Mouse (Mus musculus): ENCODE measurements at regions not wholly inside any gene's neighbourhood (a gene's known extent, or its start where the extent isn't known, plus 50 kb on each side); places are given as distances from the start of the nearest gene placed in this dataset.

- peak in 1 of 2 experiments; percentile 47 for DNase-seq
Measured at GRCm38 (mm10) chr15:7002226-7002625, 88.2 kb upstream of the Lifr start.

DNA sequence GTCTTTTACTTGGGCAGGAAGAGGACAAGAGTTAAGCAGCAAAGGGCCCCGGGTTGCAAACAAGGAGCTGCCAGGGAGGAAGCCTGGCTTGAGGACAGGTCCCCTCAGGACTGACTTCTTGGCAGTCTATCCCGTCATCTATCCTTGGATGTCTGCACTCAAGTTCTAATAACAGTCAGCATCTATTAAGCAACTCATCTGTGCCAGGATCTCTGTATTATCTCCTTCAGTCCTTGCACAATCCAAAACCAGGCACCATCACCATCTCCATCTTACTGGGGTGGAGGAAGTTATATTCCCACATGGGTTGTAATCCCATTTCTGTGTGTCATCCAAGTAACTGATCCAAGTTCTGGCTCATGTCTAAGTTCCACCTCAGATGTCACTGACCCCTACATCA lies 87.1 kb upstream of the Lifr start:
- DNase-seq: no peak
- intact Hi-C loops (cut with DNase I): loop anchor here (5.0 kb wide), 1 partner anchor 91 kb away; no protein-coding TSS in a partner anchor

More at GRCm38 (mm10) chr15:7002226-7002625, 88.2 kb upstream of the Lifr start:
- intact Hi-C loops (cut with DNase I): loop anchor here (5.0 kb wide), 1 partner anchor 90 kb away; no protein-coding TSS in a partner anchor

DNA sequence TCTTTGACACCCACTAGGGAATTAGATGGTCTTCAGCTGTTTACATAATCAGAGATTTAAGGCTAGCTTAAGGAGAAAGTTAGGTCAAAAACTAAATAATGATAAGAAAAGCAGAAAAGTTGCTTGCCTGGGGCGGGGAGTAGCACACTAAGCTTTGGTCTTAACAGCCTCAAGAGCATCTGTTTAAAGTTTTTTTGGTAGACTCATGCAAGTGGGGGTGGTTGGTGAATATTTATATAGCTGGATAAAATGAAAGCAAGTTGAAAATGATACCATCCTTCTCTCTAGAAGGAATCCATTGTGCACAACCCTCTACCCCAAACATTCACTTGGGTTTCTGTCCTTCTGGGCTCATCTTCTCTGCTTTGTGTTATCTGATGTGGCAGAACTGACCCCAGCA lies 85.3 kb upstream of the Lifr start:
- intact Hi-C loops (cut with DNase I): no loop called here
- no peak for DNase-seq

DNA sequence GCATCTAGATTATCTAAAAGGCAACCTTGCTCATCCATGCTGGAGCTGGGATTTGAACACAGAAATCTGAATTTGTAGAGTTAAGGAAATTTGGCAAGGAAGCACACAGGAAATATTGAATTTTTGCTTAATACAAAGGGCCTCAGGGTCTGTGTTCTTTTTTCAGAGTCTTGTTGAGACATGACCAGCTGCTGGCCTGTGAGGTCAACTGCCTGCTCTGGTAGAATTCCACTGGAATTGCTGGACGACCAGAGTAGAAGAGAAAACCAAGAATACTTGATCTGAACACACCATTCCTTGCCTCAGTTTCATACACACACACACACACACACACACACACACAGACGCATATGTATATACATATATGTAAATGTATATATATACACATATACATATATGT lies 84.1 kb upstream of the Lifr start:
- intact Hi-C loops (cut with DNase I): no loop called here
- no peak for DNase-seq

DNA sequence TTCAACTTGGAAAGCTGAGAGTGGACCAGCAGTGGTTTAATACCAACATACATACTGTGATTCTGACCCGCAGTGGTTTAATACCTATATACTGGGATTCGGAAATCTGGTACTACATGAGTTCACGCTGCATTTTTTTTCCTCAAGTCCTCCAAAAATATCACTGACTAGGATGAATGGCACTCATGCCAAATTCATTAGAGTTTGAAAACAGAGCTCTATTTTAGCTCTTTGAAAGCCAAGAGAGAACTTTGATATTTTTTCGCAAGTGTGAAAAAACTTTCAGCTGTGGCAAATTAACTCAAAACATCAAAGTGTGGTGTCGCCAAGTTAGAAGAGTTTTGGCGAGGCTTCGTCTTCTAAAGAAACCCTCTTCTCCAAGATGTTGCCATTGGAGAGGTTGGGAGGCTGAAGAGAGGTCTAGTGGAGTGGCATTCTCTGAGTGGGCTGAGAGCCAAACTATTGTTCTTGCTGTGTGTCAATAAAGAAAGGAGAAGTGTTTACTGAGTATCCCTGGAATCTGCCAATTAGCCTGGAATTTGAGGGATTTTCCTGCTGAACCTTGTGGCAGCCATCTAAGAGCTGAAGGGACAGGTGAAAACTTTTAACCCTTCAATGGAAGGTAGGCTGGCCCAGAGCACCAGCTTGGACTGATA lies 81.6 kb upstream of the Lifr start:
- DNase-seq: no peak
- intact Hi-C loops (cut with DNase I): no loop called here

DNA sequence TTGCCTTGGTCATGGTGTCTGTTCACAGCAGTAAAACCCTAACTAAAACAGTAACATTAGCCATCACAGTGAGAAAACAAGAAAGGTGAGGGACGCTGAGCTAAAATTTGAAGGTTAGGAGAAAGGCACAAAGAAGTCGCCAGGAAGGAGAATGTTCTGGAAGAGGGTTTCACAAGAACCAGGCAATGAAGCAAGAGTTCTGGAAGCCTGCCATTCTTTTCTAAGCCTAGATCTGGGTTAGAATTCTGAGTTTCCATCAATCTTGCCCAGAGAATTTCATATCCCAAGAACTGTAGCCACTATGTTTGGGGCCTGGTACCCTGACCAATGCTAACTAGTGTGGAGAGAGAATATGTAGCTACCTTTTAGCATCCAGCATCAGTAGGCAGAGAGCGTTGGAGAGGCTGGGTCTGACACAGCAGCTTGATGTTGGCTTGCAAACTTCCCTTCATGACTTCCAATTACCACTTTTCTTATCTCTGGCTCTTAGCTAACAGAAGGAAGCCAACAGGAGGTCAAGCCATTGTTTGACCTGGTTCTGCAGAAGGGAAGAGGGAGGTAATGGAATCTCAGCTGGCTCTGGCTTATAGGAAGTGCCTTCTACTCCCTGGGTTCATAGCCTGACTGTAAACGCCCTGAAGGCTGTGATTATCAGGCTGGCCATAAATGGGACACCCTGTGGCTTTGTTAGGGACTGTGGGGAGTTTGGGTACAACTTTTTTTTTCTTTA lies 79.3 kb upstream of the Lifr start:
- intact Hi-C loops (cut with DNase I): no loop called here
- DNase-seq: no peak

- intact Hi-C loops (cut with DNase I): no loop called here
Measured at GRCm38 (mm10) chr15:7011696-7012070, 78.7 kb upstream of the Lifr start.

GRCm38 (mm10) chr15:7012446-7012845 lies 78.0 kb upstream of the Lifr start:
- intact Hi-C loops (cut with DNase I): no loop called here
- no peak for DNase-seq

More at GRCm38 (mm10) chr15:7011696-7012070, 78.7 kb upstream of the Lifr start:
- no peak for DNase-seq

- intact Hi-C loops (cut with DNase I): no loop called here
- no peak for DNase-seq
Measured at GRCm38 (mm10) chr15:7013047-7013446, 77.4 kb upstream of the Lifr start.

GRCm38 (mm10) chr15:7014984-7015383 lies 75.4 kb upstream of the Lifr start:
- intact Hi-C loops (cut with DNase I): no loop called here
- DNase-seq: no peak

GRCm38 (mm10) chr15:7016018-7016417 lies 74.4 kb upstream of the Lifr start:
- intact Hi-C loops (cut with DNase I): no loop called here
- no peak for DNase-seq

DNA sequence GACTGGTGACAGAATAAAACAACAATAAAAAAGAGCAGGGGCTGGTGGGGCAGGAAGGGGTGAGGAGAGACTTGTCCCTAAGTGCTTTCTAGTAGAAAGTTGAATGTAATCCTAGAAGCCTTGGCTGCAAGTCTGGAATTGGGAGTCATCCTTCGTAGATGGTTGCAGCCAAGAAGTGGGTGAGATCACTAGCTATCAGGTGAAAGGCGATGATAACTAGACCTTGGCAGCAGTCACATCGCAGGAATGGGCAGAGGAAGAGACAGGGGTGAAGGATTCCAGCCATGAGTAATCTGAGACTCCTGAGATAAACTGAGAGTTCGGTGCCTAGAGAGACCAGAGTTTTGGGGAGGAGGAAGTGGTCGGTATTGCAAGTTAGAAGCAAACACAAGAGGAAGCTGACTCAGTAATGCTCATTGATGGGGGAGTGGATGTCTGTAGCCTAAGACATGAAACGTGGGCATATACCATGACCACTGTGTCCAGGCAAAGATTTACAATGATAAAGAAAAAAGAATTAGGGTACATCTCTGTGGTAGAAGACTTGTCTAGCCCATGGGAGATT lies 73.1 kb upstream of the Lifr start:
- intact Hi-C loops (cut with DNase I): no loop called here
- no peak for DNase-seq

- DNase-seq: no peak
- intact Hi-C loops (cut with DNase I): loop anchor here (10.0 kb wide), 1 partner anchor 202 kb away; no protein-coding TSS in a partner anchor
Measured at GRCm38 (mm10) chr15:7022660-7023059, 67.8 kb upstream of the Lifr start.

DNA sequence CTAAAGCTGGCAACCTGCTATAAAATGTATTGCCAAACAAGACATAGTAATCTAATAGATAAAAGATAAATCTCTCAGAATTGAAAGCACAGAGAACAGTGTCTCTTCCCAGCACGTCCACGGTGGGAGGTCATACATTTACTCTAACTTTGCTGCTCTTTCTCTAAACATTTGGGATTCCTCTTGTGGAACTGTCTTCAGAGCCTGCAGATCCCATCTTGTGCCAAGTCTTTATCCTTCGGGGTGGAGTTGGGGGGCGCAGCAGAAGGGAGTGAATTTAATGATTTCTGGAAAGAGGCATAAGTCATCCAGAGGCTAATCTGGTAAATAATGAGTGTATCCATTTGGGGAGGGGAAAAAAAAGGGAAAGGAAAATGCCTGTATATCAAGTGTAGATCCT lies 65.2 kb upstream of the Lifr start:
- DNase-seq: no peak
- intact Hi-C loops (cut with DNase I): loop anchor here (10.0 kb wide), 1 partner anchor 200 kb away; no protein-coding TSS in a partner anchor

GRCm38 (mm10) chr15:7031297-7032043 lies 58.9 kb upstream of the Lifr start:
- intact Hi-C loops (cut with DNase I): no loop called here
- no peak for DNase-seq

GRCm38 (mm10) chr15:7037475-7037874 lies 52.9 kb upstream of the Lifr start:
- DNase-seq: no peak
- intact Hi-C loops (cut with DNase I): loop anchor here (5.0 kb wide), 1 partner anchor 90 kb away; no protein-coding TSS in a partner anchor

GRCm38 (mm10) chr15:7039119-7039518 lies 51.3 kb upstream of the Lifr start:
- intact Hi-C loops (cut with DNase I): loop anchor here (5.0 kb wide), 1 partner anchor 88 kb away; no protein-coding TSS in a partner anchor
- DNase-seq: no peak

- DNase-seq: no peak
- intact Hi-C loops (cut with DNase I): loop anchor here (5.0 kb wide), 2 partner anchors 87 to 162 kb away; no protein-coding TSS in a partner anchor
Measured at GRCm38 (mm10) chr15:7039825-7040224, 50.6 kb upstream of the Lifr start.
